Mouse (Mus musculus) lung, postnatal 0 days (tissue): ENCODE measurements around the gene Tcaim.

Experiments used
- CTCF ChIP-seq: IDR thresholded peaks from 2 replicates; pipeline ENCODE4 v1.5.1; 2016; ENCODE audit warnings: antibody characterized with exemption, mild to moderate bottlenecking
- EP300 ChIP-seq: IDR thresholded peaks from 2 replicates; pipeline ENCODE4 v1.6.1; 2016; ENCODE audit warnings: antibody characterized with exemption, mild to moderate bottlenecking, control low read depth

- TF ChIP-seq EP300 (no peak), CTCF (no peak)
Measured at GRCm38 (mm10) chr9:122855617-122856016, 50.3 kb downstream of the Tcaim start.
